Mouse (Mus musculus): ENCODE data around the gene Vsir.

GRCm38 (mm10) chr10:60405460-60406177 lies 59.0 kb downstream of the Vsir start:
- no peak for TF ChIP-seq EP300 (optimal IDR thresholded peaks at IDR 0.05)
- no peak for TF ChIP-seq CTCF (IDR thresholded peaks at IDR 0.05; ENCODE audit: low read depth)
